Mouse (Mus musculus): ENCODE data around the gene Slc27a5.

DNA sequence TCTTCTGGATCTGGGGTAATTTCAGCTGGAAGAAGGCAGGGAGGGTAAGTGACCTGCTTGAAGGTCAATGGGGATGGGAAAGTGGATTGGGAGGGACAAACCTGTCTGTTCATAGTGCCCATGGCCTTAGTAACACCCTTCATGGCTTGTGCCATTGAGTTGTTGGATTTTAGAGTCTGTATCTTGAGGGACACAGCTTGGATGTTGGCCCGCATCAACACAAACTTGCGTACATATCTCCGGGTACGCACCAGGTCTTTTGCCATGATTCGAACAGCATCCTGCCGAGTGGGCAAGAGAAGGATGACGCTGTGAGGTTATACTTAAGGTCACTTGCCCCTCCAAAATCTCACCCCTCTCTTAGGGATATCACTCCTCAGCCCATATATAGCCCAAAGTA, 34.5 kb upstream of the Slc27a5 start:
- no peak for TF ChIP-seq POLR2A (IDR thresholded peaks at IDR 0.05; ENCODE audit: insufficient read depth, low read depth, low read length)
- TF ChIP-seq CTCF (IDR thresholded peaks at IDR 0.05; ENCODE audit: insufficient read depth, low read depth, low read length), result no peak
